Mouse (Mus musculus) ES-E14 (cell line): ENCODE measurements around the gene Kmt5c. TPM values are rescaled to one million over a fixed set of nuclear protein-coding genes. Genes with fewer than 3 reads are reported as not detected.
A peak's percentile ranks its signal among the peaks of the same experiment; 100 is the strongest.

Source experiments
- DNase-seq: peaks from one replicate; pipeline ENCODE4 v3.0.0-alpha.2; 2013; ENCODE audit warnings: low read depth, low spot score
- H3K27ac ChIP-seq: 2 replicates; pipeline ENCODE4 v1.5.1; 2012; ENCODE audit warnings: low read depth, mild to moderate bottlenecking, low read length, moderate library complexity, mixed read lengths; ENCODE audit not compliant: poor library complexity, insufficient read depth, severe bottlenecking
- H3K36me3 ChIP-seq: 2 replicates; pipeline ENCODE4 v1.6.1; 2012; ENCODE audit warnings: mild to moderate bottlenecking, low read length, moderate library complexity, mixed read lengths; ENCODE audit not compliant: control insufficient read depth, poor library complexity, insufficient read depth, severe bottlenecking
- H3K4me1 ChIP-seq, 2 experiments: fragments of 150-350 bp in 1 of 2; sonication (generic) in 1 of 2; 2 replicates each; pipeline ENCODE4 v1.6.1; 2012; ENCODE audit warnings: low read length in 2 of 2, mild to moderate bottlenecking in 1 of 2, mixed read lengths in 1 of 2; ENCODE audit not compliant: control insufficient read depth in 2 of 2, insufficient read depth in 2 of 2, poor library complexity in 1 of 2
- H3K4me3 ChIP-seq, 2 experiments: fragments of 150-350 bp in 1 of 2; sonication (generic) in 1 of 2; 2 replicates each; pipeline ENCODE4 v1.5.1; 2012; ENCODE audit warnings: low read length in 2 of 2, low read depth in 1 of 2, mild to moderate bottlenecking in 1 of 2, mixed read lengths in 1 of 2; ENCODE audit not compliant: insufficient read depth in 1 of 2, poor library complexity in 1 of 2, severe bottlenecking in 1 of 2
- H3K9ac ChIP-seq: 2 replicates; pipeline ENCODE4 v1.6.1; 2012; ENCODE audit warnings: low read depth, mild to moderate bottlenecking, low read length, mixed read lengths; ENCODE audit not compliant: poor library complexity, insufficient read depth, severe bottlenecking
- H3K9me3 ChIP-seq: fragments of 150-350 bp; sonication (generic); 2 replicates; pipeline ENCODE4 v1.6.1; 2012; ENCODE audit warnings: low read depth, mild to moderate bottlenecking, low read length; ENCODE audit not compliant: control insufficient read depth, insufficient read depth
- CHD2 ChIP-seq: IDR thresholded peaks from 2 replicates; pipeline ENCODE4 v1.6.1; 2014; ENCODE audit warnings: mild to moderate bottlenecking, low read depth, low read length, inconsistent platforms
- HCFC1 ChIP-seq: IDR thresholded peaks from 2 replicates; pipeline ENCODE4 v1.6.1; 2012; ENCODE audit warnings: low read length, inconsistent platforms, borderline replicate concordance; ENCODE audit not compliant: insufficient read depth
- MAFK ChIP-seq: IDR thresholded peaks from 2 replicates; pipeline ENCODE4 v1.6.1; 2014; ENCODE audit warnings: mild to moderate bottlenecking, low read depth, low read length, inconsistent platforms; ENCODE audit not compliant: insufficient read depth
- ZC3H11A ChIP-seq: IDR thresholded peaks from 2 replicates; pipeline ENCODE4 v1.6.1; 2012; ENCODE audit warnings: low read depth, mild to moderate bottlenecking, inconsistent platforms, low read length, borderline replicate concordance
- ZNF384 ChIP-seq: IDR thresholded peaks from 2 replicates; pipeline ENCODE4 v1.6.1; 2012; ENCODE audit warnings: low read depth, low read length, inconsistent platforms
- in situ Hi-C, 2 experiments: fragments of 600-800 bp; cut with MboI; formaldehyde crosslinking; loops; one replicate each; pipeline ENCODE4 v1.15.1; 2025; ENCODE audit warnings: low sequenced_read_pairs in 2 of 2, inconsistent platforms in 1 of 2; ENCODE audit not compliant: unreplicated experiment in 2 of 2
- total RNA-seq: library from RNA; depleted of rRNA; stranded (reverse); fragments of 300-350 nt; gene quantifications from 2 replicates; pipeline ENCODE4 v1.2.3, GENCODE M21; 2012

The Kmt5c gene
- total RNA-seq, 1 experiment = 68.4 TPM

DNA sequence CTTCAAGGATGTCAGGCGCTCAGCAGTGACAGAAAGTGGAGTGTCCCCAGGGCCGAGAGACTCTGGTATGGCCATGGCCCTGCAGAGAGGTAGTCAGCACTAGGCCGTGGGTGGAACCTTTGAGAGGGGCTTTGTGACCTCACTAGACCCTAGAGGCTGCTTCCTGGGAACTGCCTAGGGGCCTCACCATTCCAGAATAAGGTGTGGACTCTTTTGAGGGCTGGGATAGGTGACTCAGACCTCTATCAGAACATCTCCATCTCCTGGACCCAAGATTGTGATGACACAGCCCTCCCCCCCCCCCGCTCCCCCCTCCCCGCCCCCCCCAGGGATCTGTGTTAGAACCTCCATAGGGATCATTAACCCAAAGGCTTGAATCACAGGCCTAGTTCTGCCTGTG is 31.3 kb downstream of the Kmt5c start, which contains the start of gene Fam71e2:
Gene Fam71e2 (minus strand): TSS at position 101 of the 400 bp plus-strand sequence.
- H3K27ac ChIP-seq = no peak within 1 kb of the TSS
- H3K36me3 ChIP-seq = no peaks in the 10 kb centered on the region
- no peak for TF ChIP-seq ZNF384
- no peak for TF ChIP-seq HCFC1
- no peak for TF ChIP-seq ZC3H11A
- no peaks in the 10 kb centered on the region for H3K4me1 ChIP-seq
- H3K4me3 ChIP-seq = peak within 1 kb of the TSS in 1 of 2 experiments; percentile 46; a peak in 1 of 4 replicates
- no peak within 1 kb of the TSS for H3K9ac ChIP-seq
- in situ Hi-C loops = no loop called here
- H3K9me3 ChIP-seq = no peaks in the 10 kb centered on the region
- no peak for DNase-seq

DNA sequence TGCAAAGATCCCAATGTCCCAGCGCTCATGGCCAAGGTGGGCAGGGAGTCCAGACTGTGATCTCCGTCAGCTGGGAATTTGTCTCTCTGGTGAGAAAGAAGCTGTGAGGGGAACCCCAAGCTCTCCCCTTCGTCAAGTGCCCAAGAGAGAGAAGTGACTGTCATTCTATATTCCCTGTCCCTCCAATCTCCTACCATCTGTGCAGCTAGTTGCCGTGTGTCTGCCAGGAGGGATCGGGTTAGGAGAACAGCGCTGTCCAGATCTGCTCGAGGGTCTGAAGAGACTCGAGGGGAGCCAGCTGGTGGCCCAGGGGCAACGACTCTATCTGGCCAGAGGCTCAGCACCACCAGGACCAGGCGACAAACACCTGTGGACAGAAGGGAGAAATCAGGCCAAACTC is 36.2 kb downstream of the Kmt5c start:
- TF ChIP-seq MAFK (no peak), HCFC1 (no peak), CHD2 (no peak), ZNF384 (no peak), ZC3H11A (no peak)
- Histone ChIP-seq H3K4me3 (no peak overlapping the region), H3K36me3 (no peaks in the 10 kb centered on the region), H3K27ac (no peak overlapping the region), H3K4me1 (peaks cover 5 to 9% of the 10 kb centered on the region in 2 experiments; a peak in 3 of 4 replicates), H3K9ac (no peak overlapping the region), H3K9me3 (no peaks in the 10 kb centered on the region)
- in situ Hi-C loops = no loop called here
- no peak for DNase-seq

- Histone ChIP-seq H3K27ac (no peak overlapping the region), H3K36me3 (no peaks in the 10 kb centered on the region), H3K9me3 (no peaks in the 10 kb centered on the region), H3K4me1 (peaks cover 5 to 9% of the 10 kb centered on the region in 2 experiments; a peak in 3 of 4 replicates), H3K4me3 (peak overlapping the region; percentile 44 to 65), H3K9ac (no peak overlapping the region)
- DNase-seq = peak; percentile 76
- TF ChIP-seq ZNF384 (no peak), CHD2 (peak; percentile 54; the same call in 1 of the 2 replicates)
- in situ Hi-C loops = no loop called here
Observed at GRCm38 (mm10) chr7:4776861-4777830, 37.2 kb downstream of the Kmt5c start.

GRCm38 (mm10) chr7:4777851-4778637 is 38.1 kb downstream of the Kmt5c start:
- Histone ChIP-seq H3K9me3 (no peaks in the 10 kb centered on the region), H3K36me3 (no peaks in the 10 kb centered on the region), H3K4me3 (no peak overlapping the region), H3K4me1 (peaks cover 5 to 9% of the 10 kb centered on the region in 2 experiments; a peak in 3 of 4 replicates), H3K9ac (no peak overlapping the region), H3K27ac (no peak overlapping the region)
- TF ChIP-seq HCFC1 (no peak), ZNF384 (no peak), ZC3H11A (no peak), CHD2 (no peak), MAFK (no peak)
- no peak for DNase-seq
- in situ Hi-C loops = no loop called here
